Mouse (Mus musculus): ENCODE data around the gene Kif5a. TPM values are rescaled to one million over a fixed set of nuclear protein-coding genes. Genes with fewer than 3 reads are reported as not detected.
"Not testable (repeated sequence)": the region's sequence is repeated elsewhere in the genome, so short reads cannot be mapped to it uniquely, and the experiment has no call there.

Kif5a gene
- polyA plus RNA-seq (2016; fragmentation: Nextera tagmentation; extraction: Ambion mirVana) = 14.9 and 29.4 TPM in 2 replicates

- H3K4me3 ChIP-seq = peak within 1 kb of the TSS; percentile 57
- H3K4me1 ChIP-seq = peaks cover 48% of the 10 kb centered on the region
- H3K27me3 ChIP-seq (ENCODE audit: low read depth, poor library complexity, severe bottlenecking) = peaks cover 47% of the 10 kb centered on the region
- 1% methylated on average over 50 of the region's 53 CpGs for WGBS
- no peaks in the 10 kb centered on the region for H3K36me3 ChIP-seq
- no peaks in the 10 kb centered on the region for H3K9me3 ChIP-seq (replicated peaks)
- peak; percentile 55 for DNase-seq (ENCODE audit: low spot score)
- H3K27ac ChIP-seq (replicated peaks) = peak within 1 kb of the TSS; percentile 80
Measured at GRCm38 (mm10) chr10:127262548-127263398, at the start of gene Kif5a. Gene Kif5a, minus strand, starts transcription at chr10:127263348.

GRCm38 (mm10) chr10:127312858-127313257 is 49.7 kb upstream of the Kif5a start:
- no peak for DNase-seq (ENCODE audit: low spot score)

GRCm38 (mm10) chr10:127312356-127312676 is 49.2 kb upstream of the Kif5a start:
- peak overlapping the region; percentile 91 for H3K4me3 ChIP-seq
- H3K27ac ChIP-seq (replicated peaks) = peak overlapping the region; percentile 94
- DNase-seq (ENCODE audit: low spot score) = peak; percentile 89
- 2% methylated on average over 4 of the region's 4 CpGs for WGBS
- no peaks in the 10 kb centered on the region for H3K9me3 ChIP-seq (replicated peaks)
- H3K36me3 ChIP-seq = peaks cover 27% of the 10 kb centered on the region
- H3K4me1 ChIP-seq = peaks cover 17% of the 10 kb centered on the region
- H3K27me3 ChIP-seq (ENCODE audit: low read depth, poor library complexity, severe bottlenecking) = no peaks in the 10 kb centered on the region

More at GRCm38 (mm10) chr10:127312858-127313257, 49.7 kb upstream of the Kif5a start:
- no peak overlapping the region for H3K27ac ChIP-seq (replicated peaks)
- 79% methylated on average over 4 of the region's 4 CpGs for WGBS
- peaks cover 17% of the 10 kb centered on the region for H3K4me1 ChIP-seq
- no peaks in the 10 kb centered on the region for H3K27me3 ChIP-seq (ENCODE audit: low read depth, poor library complexity, severe bottlenecking)
- no peak overlapping the region for H3K4me3 ChIP-seq
- peaks cover 22% of the 10 kb centered on the region for H3K36me3 ChIP-seq
- no peaks in the 10 kb centered on the region for H3K9me3 ChIP-seq (replicated peaks)

GRCm38 (mm10) chr10:127311476-127312355 is 48.6 kb upstream of the Kif5a start, which contains the start of gene Mars:
Gene Mars, minus strand, starts transcription at chr10:127311786.
- Histone ChIP-seq H3K4me3 (peak within 1 kb of the TSS; percentile 91), H3K27ac (replicated peaks) (peak within 1 kb of the TSS; percentile 94), H3K27me3 (ENCODE audit: low read depth, poor library complexity, severe bottlenecking) (no peaks in the 10 kb centered on the region), H3K4me1 (peaks cover 17% of the 10 kb centered on the region), H3K9me3 (replicated peaks) (no peaks in the 10 kb centered on the region), H3K36me3 (peaks cover 33% of the 10 kb centered on the region)
- peak; percentile 95 for DNase-seq (ENCODE audit: low spot score)
- whole genome bisulfite sequencing = under 1% methylated on average over 65 of the region's 65 CpGs

GRCm38 (mm10) chr10:127310523-127311475 is 47.7 kb upstream of the Kif5a start:
- H3K4me3 ChIP-seq = peak overlapping the region; percentile 91

GRCm38 (mm10) chr10:127309167-127309566 is 46.0 kb upstream of the Kif5a start:
- H3K27ac ChIP-seq (replicated peaks); DNase-seq (ENCODE audit: low spot score); H3K9me3 ChIP-seq (replicated peaks); H3K4me3 ChIP-seq; H3K27me3 ChIP-seq (ENCODE audit: low read depth, poor library complexity, severe bottlenecking): not testable (repeated sequence)
- WGBS = 86% methylated on average over 3 of the region's 3 CpGs
- Histone ChIP-seq H3K36me3 (peaks cover 59% of the 10 kb centered on the region), H3K4me1 (peaks cover 17% of the 10 kb centered on the region)

More at GRCm38 (mm10) chr10:127310523-127311475, 47.7 kb upstream of the Kif5a start:
- no peaks in the 10 kb centered on the region for H3K27me3 ChIP-seq (ENCODE audit: low read depth, poor library complexity, severe bottlenecking)
- no peak for DNase-seq (ENCODE audit: low spot score)
- peaks cover 17% of the 10 kb centered on the region for H3K4me1 ChIP-seq
- no peaks in the 10 kb centered on the region for H3K9me3 ChIP-seq (replicated peaks)
- 39% methylated on average over 23 of the region's 23 CpGs for WGBS
- H3K27ac ChIP-seq (replicated peaks) = peak overlapping the region; percentile 94
- peaks cover 42% of the 10 kb centered on the region for H3K36me3 ChIP-seq

- H3K27me3 ChIP-seq (ENCODE audit: low read depth, poor library complexity, severe bottlenecking) = no peaks in the 10 kb centered on the region
- H3K4me1 ChIP-seq = no peaks in the 10 kb centered on the region
- DNase-seq (ENCODE audit: low spot score) = no peak
- no peak overlapping the region for H3K4me3 ChIP-seq
- H3K9me3 ChIP-seq (replicated peaks) = no peaks in the 10 kb centered on the region
- peaks cover 100% of the 10 kb centered on the region for H3K36me3 ChIP-seq
- 95% methylated on average over 11 of the region's 11 CpGs for WGBS
- no peak overlapping the region for H3K27ac ChIP-seq (replicated peaks)
Measured at GRCm38 (mm10) chr10:127303136-127303535, 40.0 kb upstream of the Kif5a start.

- Histone ChIP-seq H3K27me3 (ENCODE audit: low read depth, poor library complexity, severe bottlenecking) (no peaks in the 10 kb centered on the region), H3K4me3 (no peak overlapping the region), H3K9me3 (replicated peaks) (no peaks in the 10 kb centered on the region), H3K36me3 (peaks cover 100% of the 10 kb centered on the region), H3K27ac (replicated peaks) (no peak overlapping the region), H3K4me1 (no peaks in the 10 kb centered on the region)
- DNase-seq (ENCODE audit: low spot score) = no peak
- WGBS = 94% methylated on average over 6 of the region's 6 CpGs
Measured at GRCm38 (mm10) chr10:127300361-127300760, 37.2 kb upstream of the Kif5a start.

GRCm38 (mm10) chr10:127297015-127297871 is 34.1 kb upstream of the Kif5a start:
- Histone ChIP-seq H3K4me3 (no peak overlapping the region), H3K4me1 (peaks cover 10% of the 10 kb centered on the region), H3K27ac (replicated peaks) (no peak overlapping the region), H3K27me3 (ENCODE audit: low read depth, poor library complexity, severe bottlenecking) (no peaks in the 10 kb centered on the region), H3K9me3 (replicated peaks) (no peaks in the 10 kb centered on the region), H3K36me3 (peaks cover 96% of the 10 kb centered on the region)
- WGBS = 92% methylated on average over 16 of the region's 16 CpGs
- DNase-seq (ENCODE audit: low spot score) = no peak

- H3K4me3 ChIP-seq = no peak overlapping the region
- no peak for DNase-seq (ENCODE audit: low spot score)
- peaks cover 21% of the 10 kb centered on the region for H3K4me1 ChIP-seq
- peaks cover 85% of the 10 kb centered on the region for H3K36me3 ChIP-seq
- H3K27ac ChIP-seq (replicated peaks) = no peak overlapping the region
- WGBS = 94% methylated on average over 24 of the region's 24 CpGs
- no peaks in the 10 kb centered on the region for H3K9me3 ChIP-seq (replicated peaks)
- H3K27me3 ChIP-seq (ENCODE audit: low read depth, poor library complexity, severe bottlenecking) = no peaks in the 10 kb centered on the region
Measured at GRCm38 (mm10) chr10:127295986-127296794, 33.0 kb upstream of the Kif5a start.
